Mouse (Mus musculus): ENCODE data around the gene Lgals1. TPM values are rescaled to one million over a fixed set of nuclear protein-coding genes. Genes with fewer than 3 reads are reported as not detected.
A peak's percentile ranks its signal among the peaks of the same experiment; 100 is the strongest.

Gene Lgals1
- polyA plus RNA-seq, 2 experiments = 447 to 675 TPM

- ATAC-seq (ENCODE audit: insufficient read depth) (no peak), DNase-seq (ENCODE audit: low read depth in 3 of 3, low spot score in 3 of 3) (no peak)
- Histone ChIP-seq H3K27ac (no peak overlapping the region), H3K4me1 (replicated peaks; ENCODE audit: control insufficient read depth in 2 of 2, insufficient read depth in 2 of 2, low read length in 1 of 2) (peaks cover 6 to 19% of the 10 kb centered on the region in 2 experiments; a peak in 3 of 4 replicates), H3K4me3 (ENCODE audit: insufficient read depth in 1 of 2, low read depth in 2 of 2, low read length in 2 of 2) (peak overlapping the region; percentile 44 to 61), H3K9ac (replicated peaks) (peak overlapping the region; percentile 56; the same call in 1 of the 2 replicates), H3K27me3 (ENCODE audit: control insufficient read depth, insufficient read depth, low read length) (no peaks in the 10 kb centered on the region), H3K36me3 (replicated peaks; ENCODE audit: control insufficient read depth, insufficient read depth, low read depth) (peaks cover 2% of the 10 kb centered on the region; the same call in 1 of the 2 replicates), H3K9me3 (ENCODE audit: control insufficient read depth, low read length) (no peaks in the 10 kb centered on the region), H3K4me2 (ENCODE audit: low read depth) (peak overlapping the region; percentile 90)
- WGBS (ENCODE audit: insufficient replicate concordance) = 42% methylated on average over 8 of the region's 8 CpGs
- no peak for TF ChIP-seq CTCF (IDR thresholded peaks at IDR 0.05; ENCODE audit: low read depth)
- TF ChIP-seq EP300 (IDR thresholded peaks at IDR 0.05; ENCODE audit: low read depth) = no peak
Observed at GRCm38 (mm10) chr15:78914823-78915659, 11.5 kb upstream of the Lgals1 start.

DNA sequence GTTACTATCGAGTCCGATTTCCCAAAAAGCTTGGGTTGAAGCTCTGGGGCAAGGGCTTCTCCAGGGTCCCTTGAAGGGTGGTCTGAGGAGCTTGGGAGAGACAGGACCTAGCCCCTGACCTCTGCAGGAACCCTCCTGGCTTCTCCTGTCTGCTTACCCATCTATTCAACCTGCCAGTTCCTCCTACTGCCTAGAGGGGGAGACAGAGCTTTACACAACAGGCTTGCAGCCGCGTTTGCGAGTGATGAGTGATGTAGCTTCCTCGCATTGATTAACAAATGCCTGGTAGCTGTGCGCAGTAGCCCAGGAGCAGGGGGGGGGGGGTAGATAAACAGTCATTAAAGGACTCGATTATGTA, 10.9 kb upstream of the Lgals1 start:
- Histone ChIP-seq H3K9me3 (ENCODE audit: control insufficient read depth, low read length) (no peaks in the 10 kb centered on the region), H3K9ac (replicated peaks) (no peak overlapping the region), H3K27ac (no peak overlapping the region), H3K27me3 (ENCODE audit: control insufficient read depth, insufficient read depth, low read length) (no peaks in the 10 kb centered on the region), H3K4me1 (replicated peaks; ENCODE audit: control insufficient read depth in 2 of 2, insufficient read depth in 2 of 2, low read length in 1 of 2) (peaks cover 6 to 19% of the 10 kb centered on the region in 2 experiments; a peak in 3 of 4 replicates), H3K4me3 (ENCODE audit: insufficient read depth in 1 of 2, low read depth in 2 of 2, low read length in 2 of 2) (peak overlapping the region in 1 of 2 experiments; percentile 61; a peak in 2 of 4 replicates), H3K4me2 (ENCODE audit: low read depth) (peak overlapping the region; percentile 90), H3K36me3 (replicated peaks; ENCODE audit: control insufficient read depth, insufficient read depth, low read depth) (peaks cover 2% of the 10 kb centered on the region; the same call in 1 of the 2 replicates)
- DNase-seq (ENCODE audit: low read depth in 3 of 3, low spot score in 3 of 3) (peak; percentile 68 to 71 (median 68)), ATAC-seq (ENCODE audit: insufficient read depth) (peak; percentile 16; the same call in 1 of the 2 replicates)
- WGBS (ENCODE audit: insufficient replicate concordance) = 4% methylated on average over 8 of the region's 8 CpGs
- no peak for TF ChIP-seq EP300 (IDR thresholded peaks at IDR 0.05; ENCODE audit: low read depth)
- peak; percentile 98 for TF ChIP-seq CTCF (IDR thresholded peaks at IDR 0.05; ENCODE audit: low read depth)

GRCm38 (mm10) chr15:78916052-78916826, 10.3 kb upstream of the Lgals1 start:
- H3K27me3 ChIP-seq (ENCODE audit: control insufficient read depth, insufficient read depth, low read length) = no peaks in the 10 kb centered on the region
- H3K4me1 ChIP-seq (replicated peaks; ENCODE audit: control insufficient read depth in 2 of 2, insufficient read depth in 2 of 2, low read length in 1 of 2) = peaks cover 7 to 19% of the 10 kb centered on the region in 2 experiments; a peak in 3 of 4 replicates
- H3K4me3 ChIP-seq (ENCODE audit: insufficient read depth in 1 of 2, low read depth in 2 of 2, low read length in 2 of 2) = peak overlapping the region in 1 of 2 experiments; percentile 61; a peak in 1 of 4 replicates

GRCm38 (mm10) chr15:78918126-78918525, 8.4 kb upstream of the Lgals1 start:
- H3K27me3 ChIP-seq (ENCODE audit: control insufficient read depth, insufficient read depth, low read length) = no peaks in the 10 kb centered on the region
- H3K9ac ChIP-seq (replicated peaks) = no peak overlapping the region
- no peak overlapping the region for H3K4me3 ChIP-seq (ENCODE audit: insufficient read depth in 1 of 2, low read depth in 2 of 2, low read length in 2 of 2)
- no peaks in the 10 kb centered on the region for H3K9me3 ChIP-seq (ENCODE audit: control insufficient read depth, low read length)
- H3K4me2 ChIP-seq (ENCODE audit: low read depth) = no peak overlapping the region
- peaks cover 2% of the 10 kb centered on the region; the same call in 1 of the 2 replicates for H3K36me3 ChIP-seq (replicated peaks; ENCODE audit: control insufficient read depth, insufficient read depth, low read depth)
- H3K27ac ChIP-seq = no peak overlapping the region
- peaks cover 24 to 37% of the 10 kb centered on the region in 2 experiments for H3K4me1 ChIP-seq (replicated peaks; ENCODE audit: control insufficient read depth in 2 of 2, insufficient read depth in 2 of 2, low read length in 1 of 2)
- TF ChIP-seq CTCF (IDR thresholded peaks at IDR 0.05; ENCODE audit: low read depth) (no peak), EP300 (IDR thresholded peaks at IDR 0.05; ENCODE audit: low read depth) (no peak)
- WGBS (ENCODE audit: insufficient replicate concordance) = 89% methylated on average over 23 of the region's 23 CpGs
- ATAC-seq (ENCODE audit: insufficient read depth) = no peak
- no peak for DNase-seq (ENCODE audit: low read depth in 3 of 3, low spot score in 3 of 3)

More at GRCm38 (mm10) chr15:78916052-78916826, 10.3 kb upstream of the Lgals1 start:
- peaks cover 2% of the 10 kb centered on the region; the same call in 1 of the 2 replicates for H3K36me3 ChIP-seq (replicated peaks; ENCODE audit: control insufficient read depth, insufficient read depth, low read depth)
- no peak for TF ChIP-seq EP300 (IDR thresholded peaks at IDR 0.05; ENCODE audit: low read depth)
- no peak for TF ChIP-seq CTCF (IDR thresholded peaks at IDR 0.05; ENCODE audit: low read depth)
- H3K27ac ChIP-seq = no peak overlapping the region
- H3K9ac ChIP-seq (replicated peaks) = no peak overlapping the region
- 82% methylated on average over 12 of the region's 12 CpGs for WGBS (ENCODE audit: insufficient replicate concordance)
- ATAC-seq (ENCODE audit: insufficient read depth) = no peak
- H3K4me2 ChIP-seq (ENCODE audit: low read depth) = peak overlapping the region; percentile 90
- DNase-seq (ENCODE audit: low read depth in 3 of 3, low spot score in 3 of 3) = no peak
- no peaks in the 10 kb centered on the region for H3K9me3 ChIP-seq (ENCODE audit: control insufficient read depth, low read length)
